Mouse (Mus musculus): ENCODE measurements at regions not wholly inside any gene's neighbourhood (a gene's known extent, or its start where the extent isn't known, plus 50 kb on each side); places are given as distances from the start of the nearest gene placed in this dataset.

DNA sequence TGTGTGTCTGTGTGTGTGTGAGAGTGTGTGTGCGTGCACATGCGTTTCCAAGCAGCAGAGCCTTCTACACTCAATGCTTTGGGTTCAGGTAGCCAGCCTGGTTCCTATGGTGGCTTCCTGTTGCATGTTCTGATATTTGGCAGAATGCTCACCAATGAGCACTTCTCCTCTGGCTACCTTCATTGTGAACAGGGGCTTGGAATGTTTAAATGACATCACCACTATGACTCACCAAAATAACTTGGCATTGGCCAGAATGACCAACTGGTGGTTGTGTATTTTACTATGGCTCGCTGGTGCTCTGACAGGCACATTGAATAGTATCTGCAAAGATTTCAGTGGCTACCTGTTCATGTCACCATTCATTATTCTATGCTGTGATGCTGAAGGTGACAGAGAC is 186.2 kb downstream of the Diras2 start:
- DNase-seq (ENCODE audit: low spot score) (no peak), ATAC-seq (replicated peaks; ENCODE audit: low FRiP score, low read depth) (no peak)
- Histone ChIP-seq H3K27me3 (ENCODE audit: insufficient read depth, low read length) (no peaks in the 10 kb centered on the region), H3K9me3 (replicated peaks; ENCODE audit: low read length) (no peaks in the 10 kb centered on the region), H3K4me3 (replicated peaks; ENCODE audit: low read depth, low read length) (no peak overlapping the region), H3K4me2 (ENCODE audit: low read length) (no peak overlapping the region), H3K36me3 (ENCODE audit: insufficient read depth, low read length) (no peaks in the 10 kb centered on the region), H3K27ac (no peak overlapping the region), H3K4me1 (replicated peaks; ENCODE audit: insufficient read depth, low read length) (no peaks in the 10 kb centered on the region), H3K9ac (ENCODE audit: low read depth, low read length) (no peak overlapping the region)
- TF ChIP-seq CTCF (IDR thresholded peaks at IDR 0.05; ENCODE audit: low read depth), result no peak
- 94% methylated on average over 3 of the region's 3 CpGs for WGBS

GRCm38 (mm10) chr13:52345375-52346026 is 185.6 kb downstream of the Diras2 start:
- no peaks in the 10 kb centered on the region for H3K9me3 ChIP-seq (replicated peaks; ENCODE audit: low read length)
- no peak overlapping the region for H3K27ac ChIP-seq
- H3K4me3 ChIP-seq (replicated peaks; ENCODE audit: low read depth, low read length), result no peak overlapping the region
- 58% methylated on average over 13 of the region's 13 CpGs for WGBS
- TF ChIP-seq CTCF (IDR thresholded peaks at IDR 0.05; ENCODE audit: low read depth), result no peak
- no peak for ATAC-seq (replicated peaks; ENCODE audit: low FRiP score, low read depth)
- no peaks in the 10 kb centered on the region for H3K27me3 ChIP-seq (ENCODE audit: insufficient read depth, low read length)
- no peak overlapping the region for H3K4me2 ChIP-seq (ENCODE audit: low read length)
- no peak for DNase-seq (ENCODE audit: low spot score)
- H3K9ac ChIP-seq (ENCODE audit: low read depth, low read length), result no peak overlapping the region
- H3K4me1 ChIP-seq (replicated peaks; ENCODE audit: insufficient read depth, low read length), result no peaks in the 10 kb centered on the region
- H3K36me3 ChIP-seq (ENCODE audit: insufficient read depth, low read length), result no peaks in the 10 kb centered on the region

- WGBS, result 84% methylated on average over 5 of the region's 5 CpGs
- no peaks in the 10 kb centered on the region for H3K27me3 ChIP-seq (ENCODE audit: insufficient read depth, low read length)
- H3K4me1 ChIP-seq (replicated peaks; ENCODE audit: insufficient read depth, low read length), result no peaks in the 10 kb centered on the region
- TF ChIP-seq CTCF (IDR thresholded peaks at IDR 0.05; ENCODE audit: low read depth), result no peak
- H3K27ac ChIP-seq, result no peak overlapping the region
- H3K9me3 ChIP-seq (replicated peaks; ENCODE audit: low read length), result no peaks in the 10 kb centered on the region
- no peak overlapping the region for H3K4me2 ChIP-seq (ENCODE audit: low read length)
- no peak overlapping the region for H3K4me3 ChIP-seq (replicated peaks; ENCODE audit: low read depth, low read length)
- no peak for DNase-seq (ENCODE audit: low spot score)
- ATAC-seq (replicated peaks; ENCODE audit: low FRiP score, low read depth), result no peak
- no peaks in the 10 kb centered on the region for H3K36me3 ChIP-seq (ENCODE audit: insufficient read depth, low read length)
- no peak overlapping the region for H3K9ac ChIP-seq (ENCODE audit: low read depth, low read length)
These were observed 185.1 kb downstream of the Diras2 start for GRCm38 (mm10) chr13:52346027-52346375.

DNA sequence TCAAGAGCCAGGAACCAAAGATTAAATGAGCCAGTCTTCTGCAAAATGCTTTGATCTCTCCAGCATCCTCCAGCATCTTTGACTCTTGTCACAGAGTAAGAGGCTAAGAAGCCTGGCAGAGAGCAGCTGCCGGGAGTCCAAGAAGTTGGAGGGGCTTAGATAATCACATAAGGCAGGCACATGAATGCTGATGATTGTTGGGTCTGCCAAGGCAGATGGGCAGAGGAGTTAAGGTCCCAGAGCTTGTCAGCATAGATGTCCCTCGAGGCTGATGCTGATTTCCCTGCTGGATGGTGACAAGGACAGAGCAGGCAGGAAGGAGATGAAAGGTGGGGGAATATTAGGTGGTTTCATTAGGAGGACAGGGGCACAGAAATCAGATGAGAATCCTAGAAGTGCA is 183.4 kb downstream of the Diras2 start:
- H3K9ac ChIP-seq (ENCODE audit: low read depth, low read length), result no peak overlapping the region
- no peak overlapping the region for H3K4me2 ChIP-seq (ENCODE audit: low read length)
- TF ChIP-seq CTCF (IDR thresholded peaks at IDR 0.05; ENCODE audit: low read depth), result no peak
- H3K27me3 ChIP-seq (ENCODE audit: insufficient read depth, low read length), result no peaks in the 10 kb centered on the region
- no peak overlapping the region for H3K4me3 ChIP-seq (replicated peaks; ENCODE audit: low read depth, low read length)
- H3K27ac ChIP-seq, result no peak overlapping the region
- no peak for ATAC-seq (replicated peaks; ENCODE audit: low FRiP score, low read depth)
- no peaks in the 10 kb centered on the region for H3K9me3 ChIP-seq (replicated peaks; ENCODE audit: low read length)
- no peaks in the 10 kb centered on the region for H3K36me3 ChIP-seq (ENCODE audit: insufficient read depth, low read length)
- no peak for DNase-seq (ENCODE audit: low spot score)
- H3K4me1 ChIP-seq (replicated peaks; ENCODE audit: insufficient read depth, low read length), result no peaks in the 10 kb centered on the region
- 64% methylated on average over 2 of the region's 2 CpGs for whole genome bisulfite sequencing

- no peak overlapping the region for H3K27ac ChIP-seq
- H3K4me3 ChIP-seq (replicated peaks; ENCODE audit: low read depth, low read length), result no peak overlapping the region
- H3K27me3 ChIP-seq (ENCODE audit: insufficient read depth, low read length), result no peaks in the 10 kb centered on the region
- TF ChIP-seq CTCF (IDR thresholded peaks at IDR 0.05; ENCODE audit: low read depth), result no peak
- ATAC-seq (replicated peaks; ENCODE audit: low FRiP score, low read depth) (no peak), DNase-seq (ENCODE audit: low spot score) (no peak)
- no peak overlapping the region for H3K9ac ChIP-seq (ENCODE audit: low read depth, low read length)
- no peaks in the 10 kb centered on the region for H3K9me3 ChIP-seq (replicated peaks; ENCODE audit: low read length)
- H3K4me2 ChIP-seq (ENCODE audit: low read length), result no peak overlapping the region
- H3K4me1 ChIP-seq (replicated peaks; ENCODE audit: insufficient read depth, low read length), result no peaks in the 10 kb centered on the region
- no peaks in the 10 kb centered on the region for H3K36me3 ChIP-seq (ENCODE audit: insufficient read depth, low read length)
- WGBS, result 87% methylated on average over 5 of the region's 5 CpGs
These were observed 181.5 kb downstream of the Diras2 start for GRCm38 (mm10) chr13:52349606-52350005.

DNA sequence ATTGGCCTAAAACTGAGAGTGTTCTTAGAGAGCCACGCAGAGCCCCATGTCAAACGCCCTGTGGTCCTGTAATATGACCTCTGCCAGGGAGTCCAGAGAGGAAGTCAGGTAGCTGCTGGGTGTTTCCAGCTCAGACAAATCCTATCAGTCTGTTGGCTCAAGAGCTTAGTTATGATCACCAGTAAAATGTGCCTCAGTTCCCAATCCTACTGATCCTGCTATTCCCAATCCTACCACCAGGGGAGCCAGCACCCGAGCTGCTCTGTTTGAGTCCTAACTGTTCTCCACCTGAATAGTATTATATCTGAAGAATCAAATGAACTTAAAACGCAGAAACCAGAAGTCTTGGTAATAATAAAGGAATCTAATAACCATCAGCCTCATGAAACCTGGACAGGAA is 178.5 kb downstream of the Diras2 start:
- Histone ChIP-seq H3K4me2 (ENCODE audit: low read length) (no peak overlapping the region), H3K4me3 (replicated peaks; ENCODE audit: low read depth, low read length) (no peak overlapping the region), H3K9me3 (replicated peaks; ENCODE audit: low read length) (no peaks in the 10 kb centered on the region), H3K4me1 (replicated peaks; ENCODE audit: insufficient read depth, low read length) (no peaks in the 10 kb centered on the region), H3K36me3 (ENCODE audit: insufficient read depth, low read length) (no peaks in the 10 kb centered on the region), H3K27ac (no peak overlapping the region), H3K9ac (ENCODE audit: low read depth, low read length) (no peak overlapping the region), H3K27me3 (ENCODE audit: insufficient read depth, low read length) (no peaks in the 10 kb centered on the region)
- no peak for ATAC-seq (replicated peaks; ENCODE audit: low FRiP score, low read depth)
- TF ChIP-seq CTCF (IDR thresholded peaks at IDR 0.05; ENCODE audit: low read depth), result peak; percentile 77
- WGBS, result 77% methylated on average over 4 of the region's 4 CpGs
- DNase-seq (ENCODE audit: low spot score), result no peak

DNA sequence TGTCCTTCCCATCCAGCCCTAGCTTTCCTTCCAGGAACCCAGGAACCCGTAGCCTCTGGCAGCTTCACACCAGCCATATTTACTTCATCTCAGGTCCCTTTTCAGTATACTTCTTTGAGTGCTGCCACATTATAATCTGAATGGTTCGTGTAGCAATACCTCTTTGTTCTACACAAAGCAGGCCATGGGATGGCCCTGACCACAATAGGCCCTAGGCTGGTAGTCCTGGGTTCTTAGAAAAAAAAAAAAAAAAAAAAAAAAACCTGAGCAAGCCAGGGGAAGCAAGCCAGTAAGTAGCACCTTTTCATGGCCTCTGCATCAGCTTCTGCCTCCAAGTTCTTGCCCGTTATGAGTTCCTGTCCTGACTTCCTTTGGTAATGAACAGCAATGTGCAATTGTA is 177.6 kb downstream of the Diras2 start:
- H3K36me3 ChIP-seq (ENCODE audit: insufficient read depth, low read length), result no peaks in the 10 kb centered on the region
- 81% methylated on average over 3 of the region's 3 CpGs for WGBS
- no peak overlapping the region for H3K9ac ChIP-seq (ENCODE audit: low read depth, low read length)
- ATAC-seq (replicated peaks; ENCODE audit: low FRiP score, low read depth), result no peak
- no peaks in the 10 kb centered on the region for H3K4me1 ChIP-seq (replicated peaks; ENCODE audit: insufficient read depth, low read length)
- H3K27ac ChIP-seq, result no peak overlapping the region
- no peak for DNase-seq (ENCODE audit: low spot score)
- no peak overlapping the region for H3K4me2 ChIP-seq (ENCODE audit: low read length)
- no peaks in the 10 kb centered on the region for H3K27me3 ChIP-seq (ENCODE audit: insufficient read depth, low read length)
- no peak overlapping the region for H3K4me3 ChIP-seq (replicated peaks; ENCODE audit: low read depth, low read length)
- no peaks in the 10 kb centered on the region for H3K9me3 ChIP-seq (replicated peaks; ENCODE audit: low read length)
- no peak for TF ChIP-seq CTCF (IDR thresholded peaks at IDR 0.05; ENCODE audit: low read depth)
